Mouse (Mus musculus) cerebellum, adult 2 months (tissue): Measurements from ENCODE around the gene Cd1d1.

ENCODE experiments used
- CTCF ChIP-seq: fragments of 200-500 bp; IDR thresholded peaks from 2 replicates; pipeline ENCODE4 v1.5.1; 2011; ENCODE audit warnings: low read depth, mild to moderate bottlenecking, control low read depth, low read length, moderate library complexity, borderline replicate concordance; ENCODE audit not compliant: insufficient read depth
- POLR2A ChIP-seq: fragments of 200-500 bp; IDR thresholded peaks from 2 replicates; pipeline ENCODE4 v1.6.1; 2011; ENCODE audit warnings: low read length, control low read depth, borderline replicate concordance; ENCODE audit not compliant: insufficient read depth

- TF ChIP-seq POLR2A = no peak
- no peak for TF ChIP-seq CTCF
Observed at GRCm38 (mm10) chr3:87041733-87042132, 42.5 kb upstream of the Cd1d1 start.
